In genomic region chr1:187691846-187692525, GRCm38 (mm10) we compare ENCODE assay signal across 21 mouse cellular contexts.
DNase-seq lines count a peak whose midpoint lies in the region; ATAC-seq and TF ChIP-seq lines count a peak whose summit lies in the region.
"Had no signal": no experiment of that assay in that cellular context is flagged by ENCODE, and none has a peak within 500 bp of the region (broad histone marks: within the 10 kb centered on the region; RNA-seq: fewer than 3 reads in every experiment).

No protein-coding gene starts in this region.

- peak; percentile 40 to 67 for DNase-seq in cerebellum, postnatal 10 days
- DNase-seq in cerebellum, adult 11-12 months, result no peak
- peak; percentile 88 for DNase-seq in kidney, adult 2 months
- peak; percentile 86 for DNase-seq in kidney, adult 9 months
- peak; percentile 13 to 26 for DNase-seq in kidney, postnatal 4 days
- DNase-seq in right cerebral cortex, postnatal 4 days, result no peak
- no peak for DNase-seq in adrenal gland, postnatal 4 days (ENCODE audit: low spot score in 2 of 2)
- DNase-seq: cerebellum, adult 2 months; heart, adult 18-20 months; heart, postnatal 10 days; lung, postnatal 4 days; midbrain, embryonic 14.5 days; spleen, adult 18-20 months had no signal

- H3K9me3 ChIP-seq in kidney, embryonic 14.5 days (ENCODE audit: control insufficient read depth, low read length), result no peaks in the 10 kb centered on the region
- H3K9me3 ChIP-seq: embryonic facial prominence, embryonic 15.5 days; forebrain, embryonic 15.5 days; heart, embryonic 12.5 days; hindbrain, embryonic 10.5 days; intestine, embryonic 15.5 days; limb, embryonic 15.5 days had no signal

- peak overlapping the region; percentile 56 for H3K27ac ChIP-seq in kidney, adult 2 months (ENCODE audit: insufficient read depth, low read depth, low read length)
- H3K27ac ChIP-seq in kidney, embryonic 14.5 days (ENCODE audit: low read depth, low read length), result no peak overlapping the region
- H3K27ac ChIP-seq: embryonic facial prominence, embryonic 15.5 days; forebrain, embryonic 15.5 days; hindbrain, embryonic 10.5 days; intestine, embryonic 15.5 days; limb, embryonic 15.5 days had no signal

- H3K36me3 ChIP-seq in kidney, adult 2 months (ENCODE audit: control insufficient read depth, insufficient read depth, low read length), result no peaks in the 10 kb centered on the region
- H3K36me3 ChIP-seq in kidney, embryonic 14.5 days (ENCODE audit: control insufficient read depth, insufficient read depth, low read length), result no peaks in the 10 kb centered on the region
- H3K36me3 ChIP-seq: embryonic facial prominence, embryonic 15.5 days; forebrain, embryonic 15.5 days; heart, embryonic 12.5 days; hindbrain, embryonic 10.5 days; intestine, embryonic 15.5 days; limb, embryonic 15.5 days had no signal

- no peak overlapping the region for H3K9ac ChIP-seq in kidney, embryonic 14.5 days (ENCODE audit: low read depth, low read length)
- H3K9ac ChIP-seq: embryonic facial prominence, embryonic 15.5 days; forebrain, embryonic 15.5 days; heart, embryonic 12.5 days; intestine, embryonic 15.5 days; limb, embryonic 15.5 days had no signal

- TF ChIP-seq CTCF in kidney, adult 2 months (conservative IDR thresholded peaks at IDR 0.05; ENCODE audit: insufficient read depth, insufficient read length, low read depth, low read length), result no peak

- no peak for ATAC-seq in kidney, embryonic 14.5 days (ENCODE audit: low FRiP score, low TSS enrichment)
- ATAC-seq: forebrain, embryonic 15.5 days; hindbrain, embryonic 16.5 days; intestine, embryonic 15.5 days had no signal

- H3K4me3 ChIP-seq in kidney, adult 2 months (ENCODE audit: insufficient read depth, low read depth, low read length), result no peak overlapping the region
- H3K4me3 ChIP-seq in kidney, embryonic 14.5 days (ENCODE audit: low read length), result no peak overlapping the region
- H3K4me3 ChIP-seq: embryonic facial prominence, embryonic 15.5 days; forebrain, embryonic 15.5 days; heart, embryonic 12.5 days; hindbrain, embryonic 10.5 days; intestine, embryonic 15.5 days; limb, embryonic 15.5 days had no signal

- H3K27me3 ChIP-seq in kidney, adult 2 months (replicated peaks; ENCODE audit: control insufficient read depth, insufficient read depth, low read length), result no peaks in the 10 kb centered on the region
- H3K27me3 ChIP-seq in kidney, embryonic 14.5 days (ENCODE audit: control insufficient read depth, insufficient read depth, low read length), result no peaks in the 10 kb centered on the region
- H3K27me3 ChIP-seq: embryonic facial prominence, embryonic 15.5 days; forebrain, embryonic 15.5 days; heart, embryonic 12.5 days; intestine, embryonic 15.5 days; limb, embryonic 15.5 days had no signal

- 42% methylated on average over 11 of the region's 11 CpGs for WGBS in kidney, adult 2 months
- 85% methylated on average over 11 of the region's 11 CpGs for WGBS in kidney, embryonic 14.5 days

- no peak for TF ChIP-seq POLR2A in kidney, adult 2 months (IDR thresholded peaks at IDR 0.05; ENCODE audit: low read depth, low read length)

- H3K4me2 ChIP-seq in kidney, embryonic 14.5 days (replicated peaks; ENCODE audit: low read depth, low read length), result no peak overlapping the region
- H3K4me2 ChIP-seq: embryonic facial prominence, embryonic 15.5 days; forebrain, embryonic 15.5 days; heart, embryonic 12.5 days; intestine, embryonic 15.5 days; limb, embryonic 15.5 days had no signal

- H3K4me1 ChIP-seq in kidney, adult 2 months (ENCODE audit: control insufficient read depth, insufficient read depth, low read length), result peaks cover 14% of the 10 kb centered on the region
- H3K4me1 ChIP-seq in kidney, embryonic 14.5 days (ENCODE audit: control insufficient read depth, insufficient read depth, low read length), result no peaks in the 10 kb centered on the region
- H3K4me1 ChIP-seq: embryonic facial prominence, embryonic 15.5 days; intestine, embryonic 15.5 days; limb, embryonic 15.5 days had no signal

Comparison
In these comparisons a context has a peak if more than half of its experiments do, and no peak if none do; other contexts are left out.
1. DNase-seq: peak in cerebellum, postnatal 10 days (2 of 2), kidney, adult 2 months (single experiment), kidney, adult 9 months (single experiment) and kidney, postnatal 4 days (2 of 2); none in cerebellum, adult 11-12 months (single experiment), right cerebral cortex, postnatal 4 days (single experiment) and adrenal gland, postnatal 4 days (0 of 2).